Mouse (Mus musculus) ES-Bruce4 (cell line): ENCODE measurements around the gene Snrpf. TPM values are rescaled to one million over a fixed set of nuclear protein-coding genes. Genes with fewer than 3 reads are reported as not detected.

Experiments
- H3K27ac ChIP-seq: 2 replicates; pipeline ENCODE4 v1.5.1; 2012; ENCODE audit warnings: low read length, inconsistent platforms; ENCODE audit not compliant: insufficient read depth
- H3K27me3 ChIP-seq: 2 replicates; pipeline ENCODE4 v1.6.1; 2012; ENCODE audit warnings: mild to moderate bottlenecking, low read length, inconsistent platforms; ENCODE audit not compliant: control insufficient read depth, poor library complexity, insufficient read depth, severe bottlenecking
- H3K36me3 ChIP-seq: 2 replicates; pipeline ENCODE4 v1.6.1; 2012; ENCODE audit warnings: inconsistent platforms, mild to moderate bottlenecking, low read length, moderate library complexity; ENCODE audit not compliant: control insufficient read depth, poor library complexity, insufficient read depth, severe bottlenecking
- H3K4me1 ChIP-seq: one replicate; pipeline ENCODE4 v1.8.1; 2011; ENCODE audit warnings: low read length; ENCODE audit not compliant: control insufficient read depth, insufficient read depth
- H3K4me3 ChIP-seq: 2 replicates; pipeline ENCODE4 v1.5.1; 2011; ENCODE audit warnings: low read depth, mild to moderate bottlenecking, low read length
- H3K9ac ChIP-seq: 2 replicates; pipeline ENCODE4 v1.6.1; 2012; ENCODE audit warnings: low read depth, mild to moderate bottlenecking, inconsistent platforms; ENCODE audit not compliant: poor library complexity, severe bottlenecking
- H3K9me3 ChIP-seq: replicated peaks from 2 replicates; pipeline ENCODE4 v1.6.1; 2012; ENCODE audit warnings: mild to moderate bottlenecking, low read length, inconsistent platforms; ENCODE audit not compliant: control insufficient read depth, poor library complexity, insufficient read depth, severe bottlenecking
- CTCF ChIP-seq: IDR thresholded peaks from one replicate; pipeline ENCODE4 v1.8.1; 2011; ENCODE audit warnings: low read depth, low read length
- EP300 ChIP-seq: IDR thresholded peaks from 2 replicates; pipeline ENCODE4 v1.6.1; 2011; ENCODE audit warnings: low read depth, low read length; ENCODE audit not compliant: insufficient read depth
- POLR2A ChIP-seq: IDR thresholded peaks from one replicate; pipeline ENCODE4 v1.8.1; 2011; ENCODE audit warnings: low read length; ENCODE audit not compliant: insufficient read depth
- polyA plus RNA-seq: library from polyadenylated mRNA; stranded (reverse); fragments of >200 nt; gene quantifications from 2 replicates; pipeline ENCODE4 v1.2.4, GENCODE M21; 2011; ENCODE audit warnings: low read depth; ENCODE audit not compliant: missing spikeins, insufficient read depth, insufficient read length

The Snrpf gene
- polyA plus RNA-seq, 1 experiment: 73.2 TPM

- no peak overlapping the region for H3K9ac ChIP-seq
- no peaks in the 10 kb centered on the region for H3K27me3 ChIP-seq
- TF ChIP-seq POLR2A (no peak), CTCF (no peak), EP300 (no peak)
- no peak overlapping the region for H3K4me3 ChIP-seq
- H3K9me3 ChIP-seq: no peaks in the 10 kb centered on the region
- H3K4me1 ChIP-seq: no peaks in the 10 kb centered on the region
- H3K27ac ChIP-seq: no peak overlapping the region
- H3K36me3 ChIP-seq: no peaks in the 10 kb centered on the region
Measured at GRCm38 (mm10) chr10:93538818-93539217, 50.7 kb downstream of the Snrpf start.

- H3K27ac ChIP-seq: no peak overlapping the region
- no peaks in the 10 kb centered on the region for H3K4me1 ChIP-seq
- TF ChIP-seq EP300 (no peak), POLR2A (no peak), CTCF (no peak)
- H3K36me3 ChIP-seq: no peaks in the 10 kb centered on the region
- H3K9me3 ChIP-seq: no peaks in the 10 kb centered on the region
- H3K27me3 ChIP-seq: no peaks in the 10 kb centered on the region
- no peak overlapping the region for H3K9ac ChIP-seq
- no peak overlapping the region for H3K4me3 ChIP-seq
Measured at GRCm38 (mm10) chr10:93538287-93538686, 51.2 kb downstream of the Snrpf start.

Other genes with a start within 250 kb of the Snrpf start
- 53.6 and 60.7 TPM in 2 replicates for gene Lta4h, start 136.3 kb downstream of the Snrpf start, polyA plus RNA-seq
- gene Hal, start 100.9 kb downstream of the Snrpf start, polyA plus RNA-seq: 1.2 and 1.6 TPM in 2 replicates
- 0.37 TPM in 1 of 2 replicates, not detected in the other for gene Amdhd1, start 49.7 kb downstream of the Snrpf start, polyA plus RNA-seq
- gene Ccdc38, start 49.1 kb downstream of the Snrpf start, polyA plus RNA-seq: 0.24 and 0.60 TPM in 2 replicates
- 2.2 TPM in 2 replicates for gene Ntn4, start 51.0 kb upstream of the Snrpf start, polyA plus RNA-seq
- gene Usp44, start 241.8 kb upstream of the Snrpf start, polyA plus RNA-seq: 16.7 and 19.2 TPM in 2 replicates